Mouse (Mus musculus) lung, embryonic 15.5 days (tissue): ENCODE data around the gene Calhm1. TPM values are rescaled to one million over a fixed set of nuclear protein-coding genes. Genes with fewer than 3 reads are reported as not detected.

ENCODE experiments used
- ATAC-seq: fragments of 200-750 bp; cut with Nextera tagmentation; 2 replicates; pipeline ENCODE4 v1.8.0; 2017; ENCODE audit warnings: moderate number of reproducible peaks, borderline replicate concordance; ENCODE audit not compliant: low FRiP score, low TSS enrichment; ENCODE audit errors: extremely low read depth
- H3K27ac ChIP-seq: fragments of 300-500 bp; sonication (generic); 2 replicates; pipeline ENCODE4 v1.5.1; 2015; ENCODE audit warnings: moderate library complexity, mild to moderate bottlenecking, inconsistent platforms
- H3K27me3 ChIP-seq: fragments of 300-500 bp; sonication (generic); 2 replicates; pipeline ENCODE4 v1.6.1; 2015; ENCODE audit warnings: inconsistent platforms
- H3K36me3 ChIP-seq: fragments of 300-500 bp; sonication (generic); 2 replicates; pipeline ENCODE4 v1.6.1; 2015; ENCODE audit warnings: inconsistent platforms
- H3K4me1 ChIP-seq: fragments of 300-500 bp; sonication (generic); 2 replicates; pipeline ENCODE4 v1.6.1; 2015; ENCODE audit warnings: inconsistent platforms
- H3K4me2 ChIP-seq: fragments of 300-500 bp; sonication (generic); 2 replicates; pipeline ENCODE4 v1.6.1; 2015; ENCODE audit warnings: inconsistent platforms, mild to moderate bottlenecking, moderate library complexity
- H3K4me3 ChIP-seq: fragments of 300-500 bp; sonication (generic); 2 replicates; pipeline ENCODE4 v1.5.1; 2015; ENCODE audit warnings: mild to moderate bottlenecking, inconsistent platforms
- H3K9ac ChIP-seq: fragments of 300-500 bp; sonication (generic); 2 replicates; pipeline ENCODE4 v1.6.1; 2015; ENCODE audit warnings: inconsistent platforms
- H3K9me3 ChIP-seq: fragments of 300-500 bp; sonication (generic); 2 replicates; pipeline ENCODE4 v1.6.1; 2016; ENCODE audit warnings: inconsistent platforms
- WGBS: fragments of 180-500 bp; shearing (Covaris S2); methylation state at CpG from one replicate; pipeline ENCODE4 v1.1.7; 2015; 5-methylcytosine and 5-hydroxymethylcytosine counted together
- polyA plus RNA-seq: library from polyadenylated mRNA; unstranded; fragments of >200 nt; fragmentation: Nextera tagmentation; extraction: Ambion mirVana; gene quantifications from 2 replicates; pipeline ENCODE4 v1.2.1, GENCODE M21; 2015

Gene Calhm1
- polyA plus RNA-seq, 1 experiment from 2014 or later = not detected

DNA sequence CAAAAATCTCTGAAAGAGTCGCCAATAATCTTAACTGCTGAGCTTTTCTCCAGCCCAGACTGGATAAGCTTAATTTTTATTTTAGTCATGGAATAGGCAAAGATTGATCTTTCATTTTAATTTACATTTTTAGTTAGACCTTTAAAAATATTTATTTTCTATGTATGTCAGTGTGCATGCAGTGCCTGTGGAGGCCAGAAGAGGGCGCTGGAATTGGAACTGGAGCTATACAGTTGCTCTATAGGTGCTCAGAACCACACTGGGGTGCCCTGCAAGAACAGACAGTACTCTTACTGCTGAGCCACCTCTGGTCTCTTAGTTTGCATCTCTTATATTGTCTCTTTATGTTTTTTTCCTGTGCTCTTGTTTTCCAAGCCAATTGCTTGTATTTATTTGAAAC lies 21.3 kb downstream of the Calhm1 start:
- no peak overlapping the region for H3K9ac ChIP-seq
- H3K4me2 ChIP-seq = no peak overlapping the region
- no peak overlapping the region for H3K27ac ChIP-seq
- H3K4me3 ChIP-seq = no peak overlapping the region
- H3K4me1 ChIP-seq = no peaks in the 10 kb centered on the region
- no peaks in the 10 kb centered on the region for H3K9me3 ChIP-seq
- H3K27me3 ChIP-seq = no peaks in the 10 kb centered on the region
- peaks cover 70% of the 10 kb centered on the region for H3K36me3 ChIP-seq
- 22% methylated on average over 2 of the region's 2 CpGs for WGBS
- ATAC-seq = no peak

DNA sequence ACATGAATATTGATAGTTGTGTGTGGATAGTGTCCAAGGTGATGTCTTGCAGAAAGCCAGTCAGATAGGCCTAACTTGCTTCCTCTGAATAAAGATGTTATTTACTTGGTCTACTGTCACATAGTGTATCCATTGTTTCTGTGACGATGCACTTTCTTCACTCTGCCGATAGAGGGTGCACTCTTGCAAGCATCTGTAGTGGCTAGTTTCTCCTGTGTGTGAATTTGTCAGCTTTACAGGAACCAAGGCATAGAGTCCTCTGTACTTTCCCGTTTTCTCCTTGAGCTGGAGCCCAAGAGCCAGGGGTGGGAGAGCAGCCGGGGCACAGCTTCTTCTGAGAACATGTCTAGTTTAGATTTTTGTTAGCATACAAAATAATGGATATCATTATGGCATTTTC lies 23.0 kb downstream of the Calhm1 start:
- H3K27ac ChIP-seq = no peak overlapping the region
- H3K9ac ChIP-seq = no peak overlapping the region
- no peaks in the 10 kb centered on the region for H3K27me3 ChIP-seq
- ATAC-seq = no peak
- peaks cover 72% of the 10 kb centered on the region for H3K36me3 ChIP-seq
- no peaks in the 10 kb centered on the region for H3K4me1 ChIP-seq
- H3K4me3 ChIP-seq = no peak overlapping the region
- WGBS = 43% methylated on average over 4 of the region's 4 CpGs
- no peak overlapping the region for H3K4me2 ChIP-seq
- H3K9me3 ChIP-seq = no peaks in the 10 kb centered on the region

GRCm38 (mm10) chr19:47118634-47119033 lies 25.4 kb downstream of the Calhm1 start:
- Histone ChIP-seq H3K9ac (no peak overlapping the region), H3K27ac (no peak overlapping the region), H3K4me3 (no peak overlapping the region), H3K9me3 (no peaks in the 10 kb centered on the region), H3K4me1 (no peaks in the 10 kb centered on the region), H3K27me3 (no peaks in the 10 kb centered on the region), H3K4me2 (no peak overlapping the region), H3K36me3 (peaks cover 71% of the 10 kb centered on the region)
- ATAC-seq = no peak
- 55% methylated on average over 2 of the region's 2 CpGs for WGBS

DNA sequence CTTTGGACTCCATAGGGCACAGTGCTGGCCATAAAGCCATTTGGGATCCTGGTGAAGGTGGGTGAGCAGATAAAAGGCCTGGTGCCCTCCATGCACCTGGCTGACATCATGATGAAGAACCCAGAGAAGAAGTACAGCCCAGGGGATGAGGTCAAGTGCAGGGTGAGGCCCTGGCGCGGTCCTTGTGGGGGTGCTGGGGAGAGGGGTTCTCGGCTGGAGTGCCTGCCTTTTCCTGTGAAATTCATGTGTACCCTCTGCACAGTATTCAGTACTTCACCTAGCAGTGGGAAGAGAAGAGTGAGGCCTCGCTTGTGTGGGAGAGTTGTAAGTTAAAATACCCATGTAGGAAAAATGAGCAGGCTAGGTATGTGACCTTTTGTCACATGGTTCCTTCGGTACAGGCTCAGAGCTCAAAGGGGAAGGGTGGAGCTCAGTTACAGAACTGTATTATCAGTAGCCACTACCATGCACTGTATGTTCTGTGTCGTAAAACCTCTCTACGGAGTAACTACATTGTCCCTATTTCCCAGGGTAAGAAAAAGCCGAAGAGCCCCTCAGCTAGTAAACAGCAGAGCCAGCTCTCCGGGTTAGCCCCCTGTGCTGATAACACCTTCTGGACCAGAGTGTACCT lies 39.3 kb downstream of the Calhm1 start:
- H3K4me1 ChIP-seq = no peaks in the 10 kb centered on the region
- no peak overlapping the region for H3K4me2 ChIP-seq
- no peaks in the 10 kb centered on the region for H3K27me3 ChIP-seq
- H3K27ac ChIP-seq = no peak overlapping the region
- no peak overlapping the region for H3K9ac ChIP-seq
- ATAC-seq = no peak
- peaks cover 91% of the 10 kb centered on the region for H3K36me3 ChIP-seq
- no peaks in the 10 kb centered on the region for H3K9me3 ChIP-seq
- 89% methylated on average over 9 of the region's 9 CpGs for WGBS
- H3K4me3 ChIP-seq = no peak overlapping the region

DNA sequence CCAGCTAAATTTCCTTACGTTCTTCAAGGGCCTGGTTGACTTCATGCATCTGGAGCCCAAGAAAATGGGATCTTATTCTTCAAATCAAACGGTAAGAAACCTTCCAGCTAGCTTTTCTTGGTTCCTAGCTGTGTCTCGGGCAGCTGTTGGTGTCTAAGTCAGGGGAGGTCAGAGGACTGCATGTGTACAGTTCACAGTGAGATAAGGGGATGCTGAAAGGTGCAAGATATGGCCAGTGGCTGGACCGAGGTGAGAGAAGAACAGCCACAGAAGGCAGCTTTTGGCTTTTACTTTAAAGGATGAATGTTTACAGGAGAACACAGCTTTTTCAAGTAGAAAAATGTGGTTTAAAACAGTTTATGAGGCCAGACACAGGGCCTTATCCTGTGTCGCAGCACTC lies 43.0 kb downstream of the Calhm1 start:
- H3K9me3 ChIP-seq = no peaks in the 10 kb centered on the region
- no peak overlapping the region for H3K9ac ChIP-seq
- H3K4me3 ChIP-seq = no peak overlapping the region
- WGBS = 86% methylated on average over 5 of the region's 5 CpGs
- no peaks in the 10 kb centered on the region for H3K27me3 ChIP-seq
- H3K27ac ChIP-seq = no peak overlapping the region
- no peaks in the 10 kb centered on the region for H3K4me1 ChIP-seq
- peaks cover 88% of the 10 kb centered on the region for H3K36me3 ChIP-seq
- no peak overlapping the region for H3K4me2 ChIP-seq
- ATAC-seq = no peak

Other genes starting within 250 kb of the Calhm1 start
- 1.0 and 2.3 TPM in 2 replicates for gene Ina, start 129.6 kb downstream of the Calhm1 start, polyA plus RNA-seq
- 85.4 and 86.0 TPM in 2 replicates for gene Nt5c2, start 129.1 kb downstream of the Calhm1 start, polyA plus RNA-seq
- 15.3 and 19.3 TPM in 2 replicates for gene Pcgf6, start 93.3 kb downstream of the Calhm1 start, polyA plus RNA-seq
- gene Taf5, start 76.5 kb downstream of the Calhm1 start, polyA plus RNA-seq = 5.2 and 5.3 TPM in 2 replicates
- gene Usmg5, start 53.6 kb downstream of the Calhm1 start, polyA plus RNA-seq = 1,008 and 1,027 TPM in 2 replicates
- 7.8 and 8.3 TPM in 2 replicates for gene Pdcd11, start 53.5 kb downstream of the Calhm1 start, polyA plus RNA-seq
- 7.1 and 9.7 TPM in 2 replicates for gene Calhm2, start 6.0 kb downstream of the Calhm1 start, polyA plus RNA-seq
- gene Calhm3, start 13.5 kb upstream of the Calhm1 start, polyA plus RNA-seq = not detected in 2 replicates
- 6.1 and 6.3 TPM in 2 replicates for gene Neurl1a, start 34.6 kb upstream of the Calhm1 start, polyA plus RNA-seq